Mouse (Mus musculus): Measurements from ENCODE around the gene Stx12.

- TF ChIP-seq CTCF (IDR thresholded peaks at IDR 0.05; ENCODE audit: low read depth), result no peak
- TF ChIP-seq EP300 (IDR thresholded peaks at IDR 0.05; ENCODE audit: low read depth), result no peak
Measured at GRCm38 (mm10) chr4:132905843-132906360, 21.6 kb upstream of the Stx12 start.
